Mouse (Mus musculus): Measurements from ENCODE around the gene Naxd. TPM values are rescaled to one million over a fixed set of nuclear protein-coding genes. Genes with fewer than 3 reads are reported as not detected.
A peak's percentile ranks its signal among the peaks of the same experiment; 100 is the strongest.
"Not testable (repeated sequence)": the region's sequence is repeated elsewhere in the genome, so short reads cannot be mapped to it uniquely, and the experiment has no call there.

Gene Naxd
- 20.2 and 42.8 TPM in 2 replicates for total RNA-seq (2015; ENCODE audit: low replicate concordance)
- 12.9 and 24.0 TPM in 2 replicates for total RNA-seq (2017; ENCODE audit: low replicate concordance)

GRCm38 (mm10) chr8:11497017-11497990, at the start of gene Naxd:
TSS of gene Naxd (plus strand) at chr8:11497506.
- ATAC-seq (replicated peaks; ENCODE audit: low FRiP score, poor library complexity, severe bottlenecking): peak; percentile 100

GRCm38 (mm10) chr8:11447910-11448570, 49.3 kb upstream of the Naxd start:
- ATAC-seq (replicated peaks; ENCODE audit: low FRiP score, poor library complexity, severe bottlenecking): no peak

GRCm38 (mm10) chr8:11450184-11451113, 46.9 kb upstream of the Naxd start:
- ATAC-seq (replicated peaks; ENCODE audit: low FRiP score, poor library complexity, severe bottlenecking): no peak

GRCm38 (mm10) chr8:11452152-11452551, 45.2 kb upstream of the Naxd start:
- no peak for ATAC-seq (replicated peaks; ENCODE audit: low FRiP score, poor library complexity, severe bottlenecking)

- ATAC-seq (replicated peaks; ENCODE audit: low FRiP score, poor library complexity, severe bottlenecking): no peak
Measured at GRCm38 (mm10) chr8:11452559-11452958, 44.7 kb upstream of the Naxd start.

- ATAC-seq (replicated peaks; ENCODE audit: low FRiP score, poor library complexity, severe bottlenecking): no peak
Measured at GRCm38 (mm10) chr8:11452974-11453373, 44.3 kb upstream of the Naxd start.

- ATAC-seq (replicated peaks; ENCODE audit: low FRiP score, poor library complexity, severe bottlenecking): no peak
Measured at GRCm38 (mm10) chr8:11454228-11454627, 43.1 kb upstream of the Naxd start.

GRCm38 (mm10) chr8:11457278-11457677, 40.0 kb upstream of the Naxd start:
- ATAC-seq (replicated peaks; ENCODE audit: low FRiP score, poor library complexity, severe bottlenecking): no peak

GRCm38 (mm10) chr8:11457981-11458836, 39.1 kb upstream of the Naxd start:
- no peak for ATAC-seq (replicated peaks; ENCODE audit: low FRiP score, poor library complexity, severe bottlenecking)

GRCm38 (mm10) chr8:11459016-11459415, 38.3 kb upstream of the Naxd start:
- no peak for ATAC-seq (replicated peaks; ENCODE audit: low FRiP score, poor library complexity, severe bottlenecking)

- no peak for ATAC-seq (replicated peaks; ENCODE audit: low FRiP score, poor library complexity, severe bottlenecking)
Measured at GRCm38 (mm10) chr8:11460934-11461333, 36.4 kb upstream of the Naxd start.

GRCm38 (mm10) chr8:11461847-11462246, 35.5 kb upstream of the Naxd start:
- ATAC-seq (replicated peaks; ENCODE audit: low FRiP score, poor library complexity, severe bottlenecking): no peak

GRCm38 (mm10) chr8:11462641-11463040, 34.7 kb upstream of the Naxd start:
- no peak for ATAC-seq (replicated peaks; ENCODE audit: low FRiP score, poor library complexity, severe bottlenecking)

GRCm38 (mm10) chr8:11463541-11463888, 33.8 kb upstream of the Naxd start:
- ATAC-seq (replicated peaks; ENCODE audit: low FRiP score, poor library complexity, severe bottlenecking): no peak

GRCm38 (mm10) chr8:11463889-11464706, 33.2 kb upstream of the Naxd start:
- ATAC-seq (replicated peaks; ENCODE audit: low FRiP score, poor library complexity, severe bottlenecking): no peak

GRCm38 (mm10) chr8:11464707-11464964, 32.7 kb upstream of the Naxd start:
- no peak for ATAC-seq (replicated peaks; ENCODE audit: low FRiP score, poor library complexity, severe bottlenecking)

GRCm38 (mm10) chr8:11465619-11466018, 31.7 kb upstream of the Naxd start:
- ATAC-seq (replicated peaks; ENCODE audit: low FRiP score, poor library complexity, severe bottlenecking): no peak

GRCm38 (mm10) chr8:11466528-11466927, 30.8 kb upstream of the Naxd start:
- not testable (repeated sequence) for ATAC-seq (replicated peaks; ENCODE audit: low FRiP score, poor library complexity, severe bottlenecking)
